Mouse (Mus musculus): ENCODE data around the gene Tmem189.

The Tmem189 gene

DNA sequence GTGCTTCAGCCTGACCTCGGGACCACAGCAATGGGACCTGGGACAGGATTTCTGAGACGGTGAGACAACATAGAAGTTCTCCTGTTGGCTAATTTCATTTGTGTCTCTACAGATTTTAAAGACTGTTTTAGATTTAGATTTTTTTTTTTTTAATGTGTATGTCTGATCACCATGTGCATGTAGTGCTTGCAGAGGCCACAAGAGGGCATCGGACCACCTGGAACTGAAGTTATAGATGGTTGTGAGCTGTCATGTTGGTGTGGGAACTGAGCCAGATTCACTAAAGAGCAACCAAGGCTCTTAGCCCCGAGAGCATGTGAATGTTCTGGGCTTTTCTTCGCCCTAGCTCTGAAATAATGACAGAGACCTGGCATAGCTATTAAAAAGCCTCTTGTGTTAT lies 9.0 kb downstream of the Tmem189 start:
- DNase-seq (ENCODE audit: low spot score in 2 of 2) = peak; percentile 69 to 81

DNA sequence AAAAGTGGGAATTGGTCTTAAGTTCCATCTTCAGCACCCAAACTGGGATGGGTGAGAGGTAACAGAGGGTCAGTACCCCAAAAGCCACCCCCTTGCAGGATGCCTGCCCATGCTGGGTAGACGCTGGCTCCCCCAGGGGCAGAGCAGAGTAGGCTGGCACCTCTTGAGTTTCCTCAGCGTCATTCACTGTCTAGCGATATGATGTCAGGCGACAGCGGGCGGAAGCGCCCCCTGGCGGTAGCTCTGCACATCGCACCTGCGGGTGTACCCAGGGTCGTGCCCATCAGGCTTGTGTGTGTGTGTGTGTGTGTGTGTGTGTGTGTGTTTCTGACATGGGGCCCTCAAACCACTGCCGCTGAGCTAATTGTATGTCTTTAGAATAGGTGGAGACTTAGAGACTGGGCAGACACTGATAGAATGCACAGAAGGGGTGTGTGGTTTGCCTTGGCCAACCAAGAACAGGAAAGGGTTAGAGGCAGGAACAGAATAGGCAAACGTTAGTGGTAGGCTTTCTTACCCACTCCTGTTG lies 9.7 kb downstream of the Tmem189 start:
- peak; percentile 91 to 93 for DNase-seq (ENCODE audit: low spot score in 2 of 2)

DNA sequence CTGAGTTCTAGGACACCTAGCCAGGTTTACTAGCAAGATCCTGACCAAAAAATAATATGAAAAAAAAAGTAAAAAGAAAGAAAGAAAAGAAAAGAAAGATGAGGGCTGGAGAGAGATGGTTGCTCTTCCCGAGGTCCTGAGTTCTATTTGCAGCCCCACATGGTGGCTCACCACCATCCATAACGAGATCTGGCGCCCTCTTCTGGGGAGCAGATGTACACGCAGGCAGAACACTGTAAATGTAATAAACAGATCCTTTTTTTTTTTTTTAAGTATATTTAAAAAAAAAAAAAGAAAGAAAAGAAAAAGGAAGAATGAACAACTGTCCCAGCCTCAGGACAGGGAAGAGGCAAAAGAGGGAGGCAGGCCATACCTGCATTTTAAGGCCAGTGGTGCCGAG lies 11.0 kb downstream of the Tmem189 start:
- peak in 1 of 2 experiments; percentile 48 for DNase-seq (ENCODE audit: low spot score in 2 of 2)

DNA sequence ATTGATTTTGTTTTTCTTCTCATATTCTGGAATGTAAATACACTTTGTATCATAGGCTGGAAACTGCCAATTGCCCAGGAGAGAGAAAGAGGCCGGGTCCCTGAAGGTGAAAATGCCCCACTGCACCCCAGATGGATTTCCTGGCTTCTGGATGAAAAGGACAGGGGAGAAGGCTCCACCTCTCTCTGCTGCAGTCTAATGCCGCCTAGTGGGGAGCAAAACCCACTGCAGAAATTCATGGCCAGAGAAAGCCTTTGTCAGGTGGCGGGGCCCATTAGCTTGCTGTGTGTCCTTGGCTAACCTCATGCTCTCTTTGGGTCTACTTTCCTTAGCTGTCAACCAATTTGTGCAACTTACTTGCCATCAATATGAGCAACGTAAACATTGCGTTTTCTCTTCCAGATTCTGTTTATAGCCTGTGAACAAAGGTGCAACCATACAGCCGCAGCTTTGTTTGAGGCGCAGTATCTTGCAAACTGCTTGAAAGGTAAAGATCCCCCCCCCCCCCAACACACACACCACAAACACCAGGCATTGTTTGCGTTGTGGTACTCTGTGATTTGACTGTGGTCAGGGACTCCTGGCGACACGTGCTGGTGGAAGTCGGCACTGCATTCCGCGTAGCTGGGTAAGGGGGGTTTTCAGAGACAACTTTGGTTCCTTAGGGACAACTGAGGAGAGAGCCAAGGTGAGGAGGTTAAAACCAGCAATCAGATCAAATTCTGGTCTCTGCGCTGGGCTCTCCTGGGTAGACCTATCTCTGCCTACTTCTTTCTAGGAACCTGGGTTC lies 14.3 kb downstream of the Tmem189 start:
- DNase-seq (ENCODE audit: low spot score in 2 of 2) = peak in 1 of 2 experiments; percentile 49

DNA sequence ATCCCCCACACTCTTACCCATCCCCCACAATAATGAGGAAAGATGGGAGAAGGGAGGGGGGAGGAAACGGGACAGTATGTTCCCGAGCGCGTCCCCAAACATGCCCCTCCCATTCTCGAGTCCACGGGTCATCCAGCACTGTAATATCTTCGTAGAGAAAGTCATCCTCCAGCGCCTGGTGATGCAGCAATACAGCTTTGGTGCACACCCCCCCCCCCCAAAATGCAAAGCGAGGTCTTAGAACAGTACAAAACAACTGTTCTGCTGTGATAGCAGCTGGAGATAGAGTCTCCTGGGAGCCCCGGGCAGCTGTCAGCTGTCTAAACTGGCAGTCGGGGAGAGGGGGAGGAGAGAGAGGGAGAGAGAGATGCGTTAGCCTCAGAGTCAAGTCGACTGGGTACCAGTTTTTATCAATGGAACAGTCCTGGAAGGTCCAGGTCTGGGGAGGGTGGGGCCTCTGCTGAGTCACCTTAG lies 17.4 kb downstream of the Tmem189 start:
- DNase-seq (ENCODE audit: low spot score in 2 of 2) = peak in 1 of 2 experiments; percentile 48

DNA sequence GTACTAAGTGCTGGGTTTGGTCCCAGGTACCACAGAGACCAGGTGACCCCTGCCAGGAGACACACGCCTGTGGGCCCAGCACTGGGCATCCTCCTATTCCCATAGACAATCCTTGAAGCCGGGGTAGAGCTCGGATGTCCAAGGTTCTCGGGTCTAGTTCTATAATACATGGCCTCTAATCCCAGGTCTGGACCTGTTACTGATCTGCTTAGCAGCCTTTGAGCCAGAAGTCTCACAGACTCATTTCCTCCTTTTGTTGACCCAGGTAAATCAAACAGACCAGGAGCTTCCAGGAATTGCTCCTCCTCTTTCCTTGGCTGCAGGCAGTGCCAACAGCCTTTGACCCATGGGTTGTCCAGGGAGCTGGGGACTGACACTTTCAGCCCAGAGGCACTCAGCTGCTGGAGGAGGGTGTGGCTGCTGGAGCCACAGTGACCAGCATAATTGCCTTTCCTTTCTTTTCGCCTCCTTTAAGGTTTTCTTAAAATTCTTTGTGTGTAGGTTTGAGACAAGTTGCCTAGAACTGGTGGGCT lies 18.5 kb downstream of the Tmem189 start:
- DNase-seq (ENCODE audit: low spot score in 2 of 2) = no peak

DNA sequence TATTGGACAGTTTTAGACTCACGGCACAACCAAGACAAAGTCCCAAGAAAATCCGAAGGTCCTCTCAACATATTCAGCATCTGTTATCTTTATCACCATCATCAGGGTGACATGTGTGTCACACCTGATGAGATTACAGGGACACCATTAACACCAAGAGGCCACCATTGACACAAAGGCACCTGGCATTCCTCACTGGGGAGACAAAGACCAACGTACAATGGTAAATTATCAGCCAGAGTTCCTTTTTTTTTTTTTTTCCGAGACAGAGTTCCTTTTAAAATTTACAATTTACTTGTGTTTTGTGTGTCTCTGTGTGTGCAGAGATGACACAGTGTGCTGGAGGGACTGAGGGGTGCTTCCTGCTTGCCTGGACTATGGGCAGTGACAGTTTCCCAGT lies 20.2 kb downstream of the Tmem189 start:
- DNase-seq (ENCODE audit: low spot score in 2 of 2) = no peak

DNA sequence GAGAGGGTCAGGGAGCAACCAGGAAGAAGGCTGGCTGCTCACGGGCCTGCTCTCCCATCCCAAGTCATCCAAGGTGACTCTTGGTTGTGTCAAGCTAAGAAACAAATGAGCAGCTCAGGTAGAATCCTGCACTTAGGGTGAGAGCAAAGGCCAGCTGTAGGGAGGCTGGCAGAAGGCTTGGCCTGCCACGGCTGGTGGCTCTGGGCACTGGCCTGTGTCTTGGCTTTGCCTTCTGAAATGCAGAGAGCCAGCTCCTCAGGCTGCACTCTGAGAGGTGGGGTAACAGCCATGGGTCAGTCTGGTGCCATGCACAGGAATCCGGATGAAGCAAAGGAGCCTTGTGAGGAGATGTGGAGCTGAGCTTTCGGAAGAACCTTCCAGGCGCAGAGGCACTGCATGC lies 21.2 kb downstream of the Tmem189 start:
- no peak for DNase-seq (ENCODE audit: low spot score in 2 of 2)

DNA sequence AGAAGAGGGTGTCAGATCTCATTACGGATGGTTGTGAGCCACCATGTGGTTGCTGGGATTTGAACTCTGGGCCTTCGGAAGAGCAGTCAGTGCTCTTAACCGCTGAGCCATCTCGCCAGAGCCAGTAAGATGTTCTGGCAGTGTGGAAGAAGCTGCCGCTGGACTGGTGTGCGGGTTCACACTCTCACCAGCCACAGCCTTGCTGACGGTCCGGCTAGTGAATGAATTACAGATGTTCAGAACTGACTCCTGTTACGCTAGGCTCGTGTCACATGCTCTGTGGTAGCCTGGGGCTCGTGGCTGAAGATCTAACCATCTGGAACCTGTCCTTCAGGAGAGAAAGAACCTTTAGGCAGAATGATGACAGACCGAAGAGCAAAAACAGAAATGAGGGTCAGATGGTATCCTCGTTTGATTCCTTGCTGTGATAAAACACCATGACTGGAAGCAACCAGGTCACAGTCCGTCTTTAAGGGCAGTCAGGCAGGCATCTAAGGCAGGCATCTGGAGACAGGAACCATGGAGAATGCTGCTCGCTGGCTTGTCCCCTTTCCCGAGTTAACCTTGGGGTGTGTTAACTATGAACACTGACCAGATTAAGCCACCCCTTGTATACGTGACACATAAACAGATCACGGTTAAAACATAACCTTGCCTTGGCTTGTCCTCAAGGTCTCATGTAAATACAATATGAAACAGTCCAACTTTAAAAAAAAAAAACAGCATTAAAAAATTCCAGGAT lies 23.5 kb downstream of the Tmem189 start:
- DNase-seq (ENCODE audit: low spot score in 2 of 2) = no peak

DNA sequence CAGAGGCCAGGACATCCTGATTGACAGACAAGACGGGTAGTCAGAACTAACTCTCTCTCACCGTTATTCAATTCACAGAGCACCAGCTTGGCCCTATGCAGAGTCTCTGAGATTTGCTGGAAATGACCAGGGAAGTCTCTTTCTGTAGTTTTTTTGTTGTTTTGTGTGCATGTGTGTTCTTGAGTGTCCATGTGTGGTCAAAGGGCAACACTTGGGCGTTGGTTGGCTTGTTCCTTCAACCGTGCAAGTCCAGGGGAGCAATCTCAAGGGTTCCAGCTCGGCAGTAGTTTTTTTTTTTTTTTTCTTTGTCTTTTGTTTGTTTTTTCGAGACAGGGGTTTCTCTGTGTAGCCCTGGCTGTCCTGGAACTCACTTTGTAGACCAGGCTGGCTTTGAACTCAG lies 26.9 kb downstream of the Tmem189 start:
- DNase-seq (ENCODE audit: low spot score in 2 of 2) = no peak

DNA sequence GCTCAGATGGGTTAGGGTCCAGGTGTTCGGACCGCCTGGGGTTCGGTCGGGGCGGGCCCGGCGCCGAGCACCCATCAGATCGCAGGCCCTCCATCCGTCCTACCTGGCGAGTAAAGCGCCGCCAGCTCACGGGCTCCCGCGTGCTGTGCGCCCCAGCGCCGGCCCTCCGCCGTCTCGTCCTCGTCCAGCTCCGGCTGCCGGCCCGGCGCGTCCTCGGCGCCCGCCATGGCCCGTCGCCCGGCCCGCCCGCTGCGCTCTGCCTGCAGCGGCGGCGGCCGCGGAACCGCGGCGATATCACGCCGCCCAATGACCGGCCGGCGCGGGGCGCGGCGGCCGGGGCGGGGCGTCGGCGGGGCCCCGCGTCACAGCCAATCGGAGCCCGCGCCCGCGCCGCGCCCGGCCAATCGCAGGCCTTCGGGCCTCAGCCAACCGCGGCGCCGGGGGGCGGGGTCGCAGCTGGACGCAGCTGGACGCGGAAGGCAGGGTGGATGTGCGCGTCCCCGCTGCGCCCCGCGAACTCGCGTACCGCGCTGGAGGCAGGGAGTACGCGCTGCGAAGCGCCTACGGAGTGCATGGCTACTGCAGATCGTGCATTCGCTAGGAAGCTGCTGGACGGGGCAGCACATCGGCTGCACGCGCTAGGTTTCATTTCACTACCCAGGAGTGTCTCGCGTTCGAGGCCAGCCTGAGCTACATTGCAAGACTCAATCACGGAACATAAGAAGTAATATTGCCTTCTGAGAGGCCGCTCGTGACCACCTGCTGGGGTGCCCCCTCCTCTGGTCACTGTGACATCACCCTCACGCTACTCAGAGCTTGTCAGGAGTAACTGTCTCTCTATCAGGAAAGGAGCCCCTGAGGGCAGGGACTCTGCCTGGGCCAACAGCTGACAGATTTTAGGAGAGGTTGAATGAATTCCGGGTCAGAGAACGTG lies 28.1 kb downstream of the Tmem189 start, which contains the start of gene Gm20431:
Gene Gm20431, minus strand, starts transcription at position 227 of the 934 bp plus-strand sequence.
- DNase-seq (ENCODE audit: low spot score in 2 of 2) = peak; percentile 85 to 90

DNA sequence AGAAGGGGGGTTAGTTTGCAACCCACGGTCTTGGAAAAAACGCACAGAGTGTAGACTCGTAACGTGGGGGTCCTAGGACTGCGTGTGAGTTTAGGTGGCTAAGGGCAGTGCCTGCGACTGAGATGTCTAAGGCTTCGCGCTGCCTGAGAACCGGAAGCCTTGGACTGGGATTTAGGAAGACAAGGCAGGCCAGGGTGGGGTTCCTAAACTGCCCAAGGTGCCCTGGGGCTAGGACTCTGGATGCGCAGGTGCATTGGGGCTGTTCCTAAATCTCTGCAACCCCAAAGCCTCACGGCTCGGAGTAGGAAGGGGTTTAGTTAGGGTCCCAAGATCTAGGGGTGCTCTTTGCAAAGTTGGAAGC lies 29.0 kb downstream of the Tmem189 start:
- no peak for DNase-seq (ENCODE audit: low spot score in 2 of 2)

DNA sequence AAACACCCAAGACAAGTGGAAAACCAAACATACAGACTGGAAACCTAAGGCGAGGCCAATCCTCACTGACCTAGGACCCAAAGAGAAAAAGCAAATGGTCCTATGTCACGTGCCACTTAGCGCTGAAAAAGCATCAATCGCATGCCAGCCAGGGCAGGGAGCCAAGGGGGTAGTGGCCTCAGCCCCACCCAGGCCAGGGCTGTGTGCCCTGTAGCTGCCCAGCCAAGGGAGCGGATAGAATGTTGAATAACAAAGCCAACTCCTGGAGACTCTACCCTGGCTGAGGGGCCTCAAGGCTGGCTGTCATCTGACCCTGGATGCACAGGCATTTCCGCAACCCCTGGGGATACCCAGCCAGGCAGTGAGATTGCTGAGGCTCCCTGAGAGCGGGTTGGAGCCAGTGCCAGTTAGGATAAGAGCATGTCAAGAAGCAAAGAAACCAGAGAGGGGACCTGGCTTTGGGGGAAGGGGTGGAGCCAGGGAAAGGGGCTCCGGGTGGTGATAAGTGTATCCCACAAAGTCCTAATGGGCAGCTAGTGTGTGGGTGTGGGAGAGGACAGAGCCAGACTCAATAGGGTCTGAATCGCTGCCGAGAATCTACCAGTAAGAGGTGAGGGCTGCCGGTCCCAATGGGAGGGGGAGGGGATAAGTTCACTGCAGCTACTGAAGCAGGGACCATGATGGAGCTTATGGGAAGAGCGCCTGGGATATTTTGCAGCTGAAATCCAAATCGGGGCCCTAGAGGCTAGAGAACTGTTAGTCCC lies 29.6 kb downstream of the Tmem189 start:
- no peak for DNase-seq (ENCODE audit: low spot score in 2 of 2)

DNA sequence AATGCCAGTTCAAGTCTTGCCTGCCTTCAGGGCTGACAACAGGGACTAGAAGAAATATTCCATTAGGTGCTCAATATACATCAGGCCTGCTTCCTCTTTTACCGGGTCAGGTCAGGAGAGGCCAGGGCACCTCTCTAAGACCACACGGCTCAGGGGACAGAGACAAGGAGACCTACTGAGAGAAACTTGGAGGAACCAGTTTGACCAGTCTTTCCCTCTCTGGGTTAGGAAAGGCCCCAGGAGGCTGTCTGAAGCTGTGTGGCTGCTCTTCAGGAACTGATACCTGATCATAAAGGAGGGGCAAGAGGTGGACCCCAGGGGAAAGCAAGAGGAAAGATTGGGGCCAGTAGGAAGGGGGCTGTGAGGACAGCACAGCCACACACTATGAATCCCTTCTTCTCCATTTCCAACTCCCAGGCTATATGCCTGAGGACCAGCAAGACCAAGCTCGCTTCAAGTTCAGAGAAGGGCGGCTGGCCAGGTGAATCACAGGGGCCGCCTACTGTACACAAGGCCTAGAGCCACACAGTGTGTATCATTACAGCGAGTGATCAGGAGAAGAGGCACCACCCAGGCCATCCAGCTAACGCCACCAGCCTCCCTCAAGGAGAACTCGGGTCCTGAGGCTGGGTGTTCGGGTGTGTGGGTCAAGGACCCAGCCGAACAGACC lies 30.3 kb downstream of the Tmem189 start:
- DNase-seq (ENCODE audit: low spot score in 2 of 2) = no peak

DNA sequence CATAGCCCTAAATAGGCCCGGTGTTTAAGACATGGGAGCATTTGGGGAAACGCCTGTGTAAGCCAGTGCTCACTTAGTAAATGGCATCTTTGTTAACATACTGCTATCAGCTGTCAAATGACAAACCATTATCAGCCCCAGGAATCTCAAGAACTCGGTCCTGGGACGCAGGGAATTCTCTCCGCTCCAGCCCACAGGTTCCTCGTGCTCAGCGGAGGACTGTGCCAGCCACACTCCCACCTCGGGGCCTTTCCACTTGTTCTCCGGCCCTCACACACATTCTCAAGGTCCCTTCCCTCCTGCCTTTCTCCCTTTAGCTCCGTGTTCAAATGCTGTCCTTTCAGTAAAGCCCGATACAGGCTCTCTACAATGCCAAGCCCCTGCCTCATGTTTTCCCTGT lies 30.9 kb downstream of the Tmem189 start:
- DNase-seq (ENCODE audit: low spot score in 2 of 2) = no peak

DNA sequence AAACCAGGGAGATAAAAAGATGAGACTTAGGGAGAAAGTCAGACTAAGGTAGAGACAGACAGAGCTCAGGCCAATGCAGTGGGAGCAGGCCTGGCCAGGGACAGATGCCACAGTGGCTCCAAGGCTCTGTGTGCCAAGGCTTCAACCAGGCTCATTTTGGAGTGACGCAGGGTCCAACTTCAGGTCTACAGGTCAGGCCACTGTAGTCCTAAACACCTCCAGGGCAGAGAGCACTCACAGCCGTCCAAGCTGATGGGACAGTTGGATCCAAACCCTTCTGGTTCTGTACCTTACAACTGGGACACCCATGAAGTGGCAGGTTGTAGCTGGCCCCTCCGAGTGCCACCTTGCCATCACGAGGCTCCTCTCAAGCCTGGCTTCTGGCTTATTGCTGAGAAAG lies 31.6 kb downstream of the Tmem189 start:
- no peak for DNase-seq (ENCODE audit: low spot score in 2 of 2)

DNA sequence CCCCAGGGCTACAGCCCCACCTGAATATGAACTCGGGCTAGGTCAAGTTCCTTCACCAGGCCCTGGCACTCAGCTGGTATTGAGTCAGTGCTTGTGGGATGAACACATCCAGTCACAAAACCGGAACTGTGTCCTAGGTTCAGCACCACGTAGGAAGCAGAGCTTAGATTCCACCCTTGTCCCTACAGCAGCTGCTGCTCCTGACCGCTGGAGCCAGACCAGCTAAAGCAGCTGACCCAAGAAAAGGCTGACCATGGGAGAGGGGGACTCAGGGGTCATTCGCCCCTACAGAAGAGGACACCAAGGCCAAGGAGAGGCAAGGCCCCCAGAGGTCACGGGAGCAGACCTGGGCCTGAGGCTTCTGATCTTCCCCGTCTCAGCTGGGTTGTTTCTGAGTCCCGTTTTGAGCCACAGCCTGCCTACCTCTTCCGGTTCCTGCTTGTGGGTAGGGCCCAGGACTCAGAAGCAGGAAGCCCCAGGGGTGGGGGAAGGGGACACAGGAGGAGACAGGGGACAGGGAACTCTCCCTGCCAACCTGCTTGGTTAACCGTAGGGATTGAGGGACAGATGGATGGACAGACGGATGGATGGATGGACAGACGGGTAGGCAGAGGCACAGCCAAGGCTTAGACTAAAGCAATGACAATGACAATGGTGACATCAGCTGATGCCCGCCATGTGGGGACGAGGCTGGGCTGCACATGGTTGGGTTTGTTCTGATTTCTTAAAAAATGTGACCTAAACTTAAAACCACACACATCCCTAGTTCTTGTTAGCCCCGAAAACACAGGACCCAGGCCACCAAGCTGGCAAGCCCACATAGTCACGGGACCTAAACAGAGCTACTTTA lies 32.8 kb downstream of the Tmem189 start:
- DNase-seq (ENCODE audit: low spot score in 2 of 2) = peak; percentile 80 to 85

DNA sequence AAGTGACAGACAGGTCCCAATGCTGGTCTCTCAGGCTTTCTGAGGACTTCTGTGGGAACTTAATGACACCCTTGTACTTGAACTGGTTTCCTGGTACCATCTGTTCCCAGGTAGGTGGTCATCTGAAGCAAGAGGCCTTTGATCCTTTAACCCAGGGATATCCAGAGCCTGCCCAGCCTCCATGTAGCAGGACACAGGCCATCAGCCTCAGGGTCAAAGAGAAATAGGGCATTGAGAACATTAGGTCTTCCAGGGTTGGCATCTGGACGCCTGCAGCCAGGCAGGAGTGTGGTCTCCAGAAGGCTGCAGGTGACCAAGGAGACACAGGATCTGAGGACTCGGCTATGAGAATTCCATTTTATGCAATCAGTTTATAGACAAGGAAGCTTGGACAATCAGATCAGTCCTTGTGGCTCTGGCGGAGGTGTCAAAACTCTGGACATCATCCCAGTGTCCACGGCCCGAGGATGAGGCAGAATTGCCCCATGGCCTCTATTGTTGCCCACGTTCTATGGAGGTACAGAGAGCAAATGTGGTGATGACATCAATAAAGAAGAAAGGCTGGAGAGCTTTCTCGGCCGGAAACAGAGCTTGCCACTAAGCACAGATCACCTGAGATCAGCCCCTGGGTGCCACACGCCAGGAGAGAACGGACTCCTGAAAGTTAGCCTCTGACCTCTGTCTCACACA lies 34.6 kb downstream of the Tmem189 start:
- no peak for DNase-seq (ENCODE audit: low spot score in 2 of 2)

DNA sequence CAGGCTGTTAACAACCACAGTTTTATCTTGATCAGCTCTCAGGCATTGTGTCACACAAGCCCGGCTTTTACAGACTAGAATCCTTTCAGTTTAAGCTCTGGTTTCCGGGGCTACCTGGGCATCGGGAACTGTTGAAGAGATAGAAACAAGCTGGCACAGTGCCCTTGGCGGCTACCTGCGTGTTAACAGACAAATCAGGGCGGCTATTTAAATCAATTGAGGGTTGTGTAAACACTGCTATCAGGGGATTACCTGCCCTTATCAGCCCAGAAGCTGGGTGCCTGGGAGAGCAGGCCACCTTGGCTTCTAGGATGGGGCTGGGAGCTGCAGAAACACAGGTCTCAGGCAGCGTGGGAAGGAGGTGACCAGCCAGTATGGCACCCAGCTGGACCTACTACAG lies 36.9 kb downstream of the Tmem189 start:
- DNase-seq (ENCODE audit: low spot score in 2 of 2) = no peak

Measured in natural killer cell, adult 2 months (primary cell).